Mouse (Mus musculus): ENCODE data around the gene Olfr987. TPM values are rescaled to one million over a fixed set of nuclear protein-coding genes. Genes with fewer than 3 reads are reported as not detected.
"Not testable (repeated sequence)": the region's sequence is repeated elsewhere in the genome, so short reads cannot be mapped to it uniquely, and the experiment has no call there.

The Olfr987 gene
- not detected in 2 replicates for polyA plus RNA-seq (2015; fragmentation: Nextera tagmentation; extraction: Ambion mirVana)

DNA sequence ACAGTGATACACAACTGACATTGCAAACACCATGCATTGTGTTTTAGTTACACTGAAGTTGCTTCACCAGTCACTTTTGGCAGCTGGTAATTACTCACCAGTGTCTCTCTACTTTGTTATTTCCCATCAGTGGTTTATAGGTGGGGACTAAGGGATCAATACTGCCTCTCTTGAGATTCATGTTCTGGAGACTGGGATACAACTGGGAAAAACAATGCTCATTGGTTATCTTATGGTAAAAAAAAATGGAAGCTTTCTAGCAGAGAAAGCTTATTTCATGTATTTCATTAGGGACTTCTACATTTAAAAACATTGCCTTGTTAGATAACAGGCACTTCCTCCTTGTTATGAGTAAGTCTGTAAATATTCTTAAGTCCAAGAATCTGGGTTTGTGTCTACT is at the start of gene Olfr987:
TSS of gene Olfr987 (minus strand) at position 101 of the 400 bp plus-strand sequence.
- H3K9ac ChIP-seq; ATAC-seq (ENCODE audit: borderline replicate concordance, extremely low read depth, low FRiP score, low TSS enrichment); H3K27me3 ChIP-seq; H3K9me3 ChIP-seq; H3K4me1 ChIP-seq; H3K4me3 ChIP-seq; H3K36me3 ChIP-seq; H3K4me2 ChIP-seq; H3K27ac ChIP-seq: not testable (repeated sequence)

DNA sequence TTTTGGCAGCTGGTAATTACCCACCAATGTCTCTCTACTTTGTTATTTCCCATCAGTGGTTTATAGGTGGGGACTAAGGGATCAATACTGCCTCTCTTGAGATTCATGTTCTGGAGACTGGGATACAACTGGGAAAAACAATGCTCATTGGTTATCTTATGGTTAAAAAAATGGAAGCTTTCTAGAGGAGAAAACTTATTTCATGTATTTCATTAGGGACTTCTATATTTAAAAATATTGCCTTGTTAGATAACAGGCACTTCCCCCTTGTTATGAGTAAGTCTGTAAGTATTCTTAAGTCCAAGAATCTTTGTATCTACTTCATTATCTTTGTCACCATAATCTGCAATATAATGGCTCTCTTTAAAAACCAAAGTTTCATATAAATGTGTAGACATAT is 24.0 kb upstream of the Olfr987 start, which contains the start of gene Olfr988:
TSS of gene Olfr988 (minus strand) at position 101 of the 400 bp plus-strand sequence.
- H3K36me3 ChIP-seq; H3K27me3 ChIP-seq; H3K27ac ChIP-seq; ATAC-seq (ENCODE audit: borderline replicate concordance, extremely low read depth, low FRiP score, low TSS enrichment); H3K9ac ChIP-seq; H3K9me3 ChIP-seq; H3K4me2 ChIP-seq; H3K4me1 ChIP-seq; H3K4me3 ChIP-seq: not testable (repeated sequence)

DNA sequence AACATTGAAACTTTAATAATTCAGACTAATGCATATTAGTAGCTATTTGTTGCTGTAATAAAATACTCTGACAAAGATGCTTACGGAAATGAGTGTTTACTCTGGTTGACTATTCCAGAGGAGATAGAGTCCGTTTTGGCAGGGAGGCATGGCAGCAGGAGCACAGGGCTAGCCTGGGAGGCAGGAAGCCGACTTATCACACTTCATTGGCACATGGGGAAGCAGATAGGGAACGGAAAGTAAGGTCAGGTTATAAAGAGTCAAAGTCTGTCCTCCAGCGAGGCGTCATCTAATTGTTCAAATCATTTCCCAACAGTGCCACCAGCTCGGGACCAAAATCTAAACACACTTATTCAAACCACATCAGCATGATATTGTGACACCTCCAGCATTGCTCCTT is 857 bp upstream of the Olfr987 start:
- no peak overlapping the region for H3K27ac ChIP-seq
- H3K36me3 ChIP-seq = no peaks in the 10 kb centered on the region
- H3K9ac ChIP-seq = no peak overlapping the region
- no peak for ATAC-seq (ENCODE audit: borderline replicate concordance, extremely low read depth, low FRiP score, low TSS enrichment)
- H3K27me3 ChIP-seq = no peaks in the 10 kb centered on the region
- no peak overlapping the region for H3K4me2 ChIP-seq
- no peaks in the 10 kb centered on the region for H3K9me3 ChIP-seq
- no peak overlapping the region for H3K4me3 ChIP-seq
- H3K4me1 ChIP-seq = no peaks in the 10 kb centered on the region
- 40% methylated on average over 7 of the region's 7 CpGs for WGBS

DNA sequence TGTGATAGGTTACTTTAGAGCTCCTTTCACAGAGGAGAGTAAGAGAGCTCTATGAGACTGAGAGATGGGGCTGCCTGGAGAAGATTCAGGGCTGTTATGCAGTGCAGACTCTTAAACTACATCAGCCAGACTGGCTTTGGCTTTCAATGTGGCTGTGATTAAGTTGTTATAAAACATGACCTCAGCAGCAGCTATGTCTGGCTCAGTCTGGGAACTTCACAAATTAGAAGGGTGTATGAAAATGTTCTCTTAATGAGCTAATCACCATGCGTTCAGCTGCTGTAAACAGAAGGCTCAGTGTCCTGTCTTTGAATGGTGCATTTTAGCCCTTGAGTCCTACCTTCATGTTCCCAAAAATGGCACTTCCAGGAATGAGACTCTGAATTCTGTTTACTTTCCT is 20.0 kb downstream of the Olfr987 start:
- Histone ChIP-seq H3K27me3 (no peaks in the 10 kb centered on the region), H3K9me3 (no peaks in the 10 kb centered on the region), H3K27ac (no peak overlapping the region), H3K36me3 (no peaks in the 10 kb centered on the region), H3K4me2 (no peak overlapping the region), H3K4me3 (no peak overlapping the region), H3K9ac (no peak overlapping the region), H3K4me1 (no peaks in the 10 kb centered on the region)
- no peak for ATAC-seq (ENCODE audit: borderline replicate concordance, extremely low read depth, low FRiP score, low TSS enrichment)
- WGBS = 48% methylated on average over 1 of the region's 1 CpGs

DNA sequence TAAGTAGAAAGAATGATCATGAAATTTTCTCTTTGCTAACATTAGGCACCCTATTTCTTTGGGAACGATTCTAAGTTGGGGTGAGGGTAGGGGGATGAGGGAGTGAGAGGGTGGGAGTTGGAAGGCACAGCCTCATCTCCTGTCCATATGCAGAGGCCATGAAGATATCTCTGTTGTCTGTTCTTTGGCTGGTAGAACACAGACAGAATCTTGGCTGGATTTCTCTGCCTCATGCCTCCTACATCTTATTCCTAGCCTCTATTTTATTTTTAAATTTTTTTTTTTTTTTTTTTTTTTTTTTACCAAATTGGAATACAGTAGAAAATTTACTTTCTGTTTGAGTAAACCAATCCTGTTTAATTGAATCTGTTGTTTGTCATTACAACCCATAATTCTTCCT is 53.7 kb downstream of the Olfr987 start:
- Histone ChIP-seq H3K4me1 (0 out of 2 replicates have a peak, but pooled peaks cover 6% of the 10 kb centered on the region), H3K4me3 (no peak overlapping the region), H3K9me3 (no peaks in the 10 kb centered on the region), H3K4me2 (no peak overlapping the region), H3K9ac (no peak overlapping the region), H3K27me3 (no peaks in the 10 kb centered on the region), H3K27ac (no peak overlapping the region), H3K36me3 (no peaks in the 10 kb centered on the region)
- ATAC-seq (ENCODE audit: borderline replicate concordance, extremely low read depth, low FRiP score, low TSS enrichment) = no peak
- 42% methylated on average over 1 of the region's 1 CpGs for WGBS

DNA sequence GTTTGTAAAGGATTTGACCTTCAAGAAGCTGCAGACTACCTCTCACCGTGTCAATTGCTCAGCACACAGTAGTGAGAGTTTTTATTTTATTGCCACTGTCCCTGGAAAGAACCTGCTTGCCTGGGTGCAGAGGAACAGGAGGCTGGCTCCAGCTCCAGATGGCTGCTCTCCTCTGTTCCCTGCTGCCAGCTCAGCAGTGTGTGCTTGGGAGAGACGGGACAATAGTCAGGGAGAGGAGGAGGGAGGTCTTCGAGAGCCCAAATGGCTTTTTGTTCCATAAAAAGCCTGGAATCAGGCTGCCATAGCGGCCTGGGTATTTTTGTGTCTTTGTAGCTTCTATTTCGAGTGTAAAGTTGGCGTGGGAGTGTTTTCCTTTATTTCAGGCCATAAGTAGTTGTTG is 54.5 kb downstream of the Olfr987 start:
- no peaks in the 10 kb centered on the region for H3K27me3 ChIP-seq
- no peak overlapping the region for H3K27ac ChIP-seq
- H3K9me3 ChIP-seq = no peaks in the 10 kb centered on the region
- H3K4me2 ChIP-seq = no peak overlapping the region
- 31% methylated on average over 6 of the region's 6 CpGs for WGBS
- H3K36me3 ChIP-seq = no peaks in the 10 kb centered on the region
- H3K4me3 ChIP-seq = no peak overlapping the region
- H3K4me1 ChIP-seq = 0 out of 2 replicates have a peak, but pooled peaks cover 6% of the 10 kb centered on the region
- ATAC-seq (ENCODE audit: borderline replicate concordance, extremely low read depth, low FRiP score, low TSS enrichment) = no peak
- no peak overlapping the region for H3K9ac ChIP-seq

DNA sequence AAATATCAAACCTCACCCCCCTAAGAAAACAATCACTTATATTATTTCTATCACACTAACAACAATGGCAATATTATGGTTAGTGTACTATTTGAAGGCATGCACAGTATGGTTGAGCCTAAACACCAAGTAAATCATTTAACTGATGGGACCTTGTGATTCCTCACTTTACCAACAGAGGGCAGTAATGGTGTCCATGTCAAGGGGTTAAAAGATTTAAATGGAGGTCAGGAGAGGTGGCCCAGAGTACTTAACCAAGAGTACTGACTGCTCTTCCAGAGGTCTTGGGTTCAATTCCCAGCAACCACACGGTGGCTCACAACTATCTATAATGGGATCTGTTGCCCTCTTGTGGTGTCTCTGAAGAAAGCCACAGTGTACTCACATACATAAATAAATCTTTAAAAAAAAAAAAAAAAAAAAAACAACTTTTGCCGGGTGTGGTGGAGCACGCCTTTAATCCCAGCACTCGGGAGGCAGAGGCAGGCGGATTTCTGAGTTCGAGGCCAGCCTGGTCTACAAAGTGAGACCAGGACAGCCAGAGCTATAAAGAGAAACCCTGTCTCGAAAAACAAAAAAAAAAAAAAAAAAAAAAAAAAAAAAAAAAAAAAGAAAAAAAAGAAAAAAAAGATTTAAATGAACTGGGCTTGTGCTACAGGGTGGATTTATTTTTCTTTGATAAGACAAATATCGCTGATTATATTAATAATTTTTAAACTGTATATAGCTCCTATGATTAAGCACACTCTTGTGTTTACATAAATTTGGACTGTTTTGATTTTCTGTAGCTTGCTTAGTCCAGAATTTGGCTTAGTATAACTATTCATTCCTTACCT is 55.3 kb downstream of the Olfr987 start:
- H3K4me2 ChIP-seq = no peak overlapping the region
- WGBS = 74% methylated on average over 8 of the region's 8 CpGs
- H3K4me3 ChIP-seq = no peak overlapping the region
- no peaks in the 10 kb centered on the region for H3K36me3 ChIP-seq
- H3K27me3 ChIP-seq = no peaks in the 10 kb centered on the region
- H3K27ac ChIP-seq = no peak overlapping the region
- 0 out of 2 replicates have a peak, but pooled peaks cover 6% of the 10 kb centered on the region for H3K4me1 ChIP-seq
- no peak for ATAC-seq (ENCODE audit: borderline replicate concordance, extremely low read depth, low FRiP score, low TSS enrichment)
- H3K9me3 ChIP-seq = no peaks in the 10 kb centered on the region
- H3K9ac ChIP-seq = no peak overlapping the region

DNA sequence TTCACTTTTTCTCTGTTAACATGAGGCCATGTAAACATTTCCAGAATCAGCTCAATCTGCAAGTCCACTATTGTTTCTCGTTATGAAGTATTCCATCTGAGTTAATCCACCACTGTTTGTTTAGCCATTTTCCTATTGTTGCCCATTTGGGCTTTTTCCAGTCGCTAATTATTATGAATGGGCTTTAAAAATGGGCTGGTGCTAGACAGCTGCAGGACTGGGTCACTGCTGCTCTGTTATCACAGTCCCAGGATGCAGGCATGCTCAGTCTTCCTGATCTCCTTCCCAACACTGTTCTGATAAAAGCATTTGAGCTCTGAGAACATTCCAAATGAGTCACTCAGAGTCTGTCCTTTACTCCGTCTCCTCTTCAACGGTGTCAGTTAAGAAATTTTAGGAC is 58.1 kb downstream of the Olfr987 start:
- 0 out of 2 replicates have a peak, but pooled peaks cover 6% of the 10 kb centered on the region for H3K4me1 ChIP-seq
- H3K9ac ChIP-seq = no peak overlapping the region
- no peak overlapping the region for H3K4me3 ChIP-seq
- H3K36me3 ChIP-seq = no peaks in the 10 kb centered on the region
- H3K4me2 ChIP-seq = no peak overlapping the region
- H3K27ac ChIP-seq = no peak overlapping the region
- 49% methylated on average over 4 of the region's 4 CpGs for WGBS
- ATAC-seq (ENCODE audit: borderline replicate concordance, extremely low read depth, low FRiP score, low TSS enrichment) = peak; percentile 69; the same call in 1 of the 2 replicates
- no peaks in the 10 kb centered on the region for H3K9me3 ChIP-seq
- no peaks in the 10 kb centered on the region for H3K27me3 ChIP-seq

Other genes starting within 250 kb of the Olfr987 start
- 181 and 184 TPM in 2 replicates for gene Aplnr, start 203.1 kb downstream of the Olfr987 start, polyA plus RNA-seq (2015; fragmentation: Nextera tagmentation; extraction: Ambion mirVana)
- gene Lrrc55, start 142.1 kb downstream of the Olfr987 start, polyA plus RNA-seq (2015; fragmentation: Nextera tagmentation; extraction: Ambion mirVana) = 0.29 and 0.35 TPM in 2 replicates
- not detected in 2 replicates for gene Olfr988, start 23.9 kb upstream of the Olfr987 start, polyA plus RNA-seq (2015; fragmentation: Nextera tagmentation; extraction: Ambion mirVana)
- not detected in 2 replicates for gene Olfr992, start 70.2 kb upstream of the Olfr987 start, polyA plus RNA-seq (2015; fragmentation: Nextera tagmentation; extraction: Ambion mirVana)
- gene Olfr993, start 75.6 kb upstream of the Olfr987 start, polyA plus RNA-seq (2015; fragmentation: Nextera tagmentation; extraction: Ambion mirVana) = not detected in 2 replicates
- gene Olfr994, start 97.1 kb upstream of the Olfr987 start, polyA plus RNA-seq (2015; fragmentation: Nextera tagmentation; extraction: Ambion mirVana) = not detected in 2 replicates
- gene Olfr995, start 104.3 kb upstream of the Olfr987 start, polyA plus RNA-seq (2015; fragmentation: Nextera tagmentation; extraction: Ambion mirVana) = not detected in 2 replicates
- 0.34 and 0.50 TPM in 2 replicates for gene 4833423E24Rik, start 179.7 kb upstream of the Olfr987 start, polyA plus RNA-seq (2015; fragmentation: Nextera tagmentation; extraction: Ambion mirVana)
- gene Olfr996, start 239.9 kb upstream of the Olfr987 start, polyA plus RNA-seq (2015; fragmentation: Nextera tagmentation; extraction: Ambion mirVana) = not detected in 2 replicates
- gene Olfr998, start 249.6 kb upstream of the Olfr987 start, polyA plus RNA-seq (2015; fragmentation: Nextera tagmentation; extraction: Ambion mirVana) = not detected in 2 replicates